Mouse (Mus musculus) ES-E14 (cell line): ENCODE data around the gene Rpl23a.

Experiments used
- CHD2 ChIP-seq: IDR thresholded peaks from 2 replicates; pipeline ENCODE4 v1.6.1; 2014; ENCODE audit warnings: mild to moderate bottlenecking, low read depth, low read length, inconsistent platforms
- HCFC1 ChIP-seq: IDR thresholded peaks from 2 replicates; pipeline ENCODE4 v1.6.1; 2012; ENCODE audit warnings: low read length, inconsistent platforms, borderline replicate concordance; ENCODE audit not compliant: insufficient read depth
- ZC3H11A ChIP-seq: IDR thresholded peaks from 2 replicates; pipeline ENCODE4 v1.6.1; 2012; ENCODE audit warnings: low read depth, mild to moderate bottlenecking, inconsistent platforms, low read length, borderline replicate concordance
- ZNF384 ChIP-seq: IDR thresholded peaks from 2 replicates; pipeline ENCODE4 v1.6.1; 2012; ENCODE audit warnings: low read depth, low read length, inconsistent platforms

- TF ChIP-seq ZNF384, result no peak
- TF ChIP-seq HCFC1, result no peak
- no peak for TF ChIP-seq ZC3H11A
- no peak for TF ChIP-seq CHD2
Measured at GRCm38 (mm10) chr11:78137584-78137983, 45.8 kb downstream of the Rpl23a start.
